Mouse (Mus musculus) stomach, postnatal 0 days (tissue): ENCODE results near the gene Hpdl.
A peak's percentile ranks its signal among the peaks of the same experiment; 100 is the strongest.

Experiments used
- CTCF ChIP-seq: IDR thresholded peaks from 2 replicates; pipeline ENCODE4 v1.5.1; 2016; ENCODE audit warnings: antibody characterized with exemption, low read depth, mild to moderate bottlenecking, moderate library complexity
- EP300 ChIP-seq: optimal IDR thresholded peaks from 2 replicates; pipeline ENCODE3; 2016; ENCODE audit warnings: antibody characterized with exemption

GRCm38 (mm10) chr4:116820902-116821693, 409 bp downstream of the Hpdl start:
- TF ChIP-seq CTCF (peak; percentile 58), EP300 (no peak)
